Mouse (Mus musculus) spleen, adult 12 weeks (tissue): ENCODE measurements around the gene Pih1d1.
"Not testable (repeated sequence)": the region's sequence is repeated elsewhere in the genome, so short reads cannot be mapped to it uniquely, and the experiment has no call there.

Source experiments
- DNase-seq: peaks from one replicate; pipeline ENCODE4 v3.0.0; 2022; ENCODE audit warnings: low spot score

The Pih1d1 gene

GRCm38 (mm10) chr7:45148534-45149098 lies 5.5 kb upstream of the Pih1d1 start:
- DNase-seq, result no peak

GRCm38 (mm10) chr7:45149545-45149944 lies 4.6 kb upstream of the Pih1d1 start:
- DNase-seq, result no peak

GRCm38 (mm10) chr7:45150321-45150720 lies 3.8 kb upstream of the Pih1d1 start:
- DNase-seq, result no peak

GRCm38 (mm10) chr7:45151303-45151702 lies 2.8 kb upstream of the Pih1d1 start:
- DNase-seq, result no peak

- not testable (repeated sequence) for DNase-seq
Measured at GRCm38 (mm10) chr7:45153052-45153451, 1.1 kb upstream of the Pih1d1 start.

- DNase-seq, result no peak
Measured at GRCm38 (mm10) chr7:45153586-45153985, 517 bp upstream of the Pih1d1 start.

GRCm38 (mm10) chr7:45154993-45155514 lies 951 bp downstream of the Pih1d1 start:
- peak; percentile 34 for DNase-seq

GRCm38 (mm10) chr7:45155590-45155989 lies 1.5 kb downstream of the Pih1d1 start:
- DNase-seq, result no peak

GRCm38 (mm10) chr7:45156206-45156605 lies 2.1 kb downstream of the Pih1d1 start:
- no peak for DNase-seq

GRCm38 (mm10) chr7:45157459-45157858 lies 3.4 kb downstream of the Pih1d1 start:
- DNase-seq, result no peak

- DNase-seq, result no peak
Measured at GRCm38 (mm10) chr7:45158991-45159390, 4.9 kb downstream of the Pih1d1 start.

- DNase-seq, result no peak
Measured at GRCm38 (mm10) chr7:45160316-45160800, 6.3 kb downstream of the Pih1d1 start.

GRCm38 (mm10) chr7:45160866-45161265 lies 6.8 kb downstream of the Pih1d1 start:
- DNase-seq, result no peak

GRCm38 (mm10) chr7:45161612-45162473 lies 7.7 kb downstream of the Pih1d1 start:
- peak; percentile 76 for DNase-seq

- DNase-seq, result no peak
Measured at GRCm38 (mm10) chr7:45162551-45162950, 8.4 kb downstream of the Pih1d1 start.

- DNase-seq, result no peak
Measured at GRCm38 (mm10) chr7:45162996-45163615, 9.0 kb downstream of the Pih1d1 start.

- no peak for DNase-seq
Measured at GRCm38 (mm10) chr7:45163735-45164490, 9.8 kb downstream of the Pih1d1 start, which contains the start of gene Slc17a7. TSS of gene Slc17a7 (plus strand) at chr7:45163949.

- DNase-seq, result no peak
Measured at GRCm38 (mm10) chr7:45164833-45165232, 10.7 kb downstream of the Pih1d1 start.

GRCm38 (mm10) chr7:45165701-45166100 lies 11.6 kb downstream of the Pih1d1 start:
- no peak for DNase-seq

GRCm38 (mm10) chr7:45166950-45167401 lies 12.9 kb downstream of the Pih1d1 start:
- DNase-seq, result no peak

- no peak for DNase-seq
Measured at GRCm38 (mm10) chr7:45167761-45168445, 13.8 kb downstream of the Pih1d1 start.
